Mouse (Mus musculus) lung, adult 18-20 months (tissue): ENCODE results near the gene Mkrn3.

Experiments
- DNase-seq, 2 experiments: peaks; one replicate each; pipeline ENCODE4 v3.0.0; 2022; ENCODE audit warnings: mixed read lengths in 2 of 2

Gene Mkrn3

GRCm38 (mm10) chr7:62377313-62377712 is 42.6 kb downstream of the Mkrn3 start:
- no peak for DNase-seq

- DNase-seq = no peak
Measured at GRCm38 (mm10) chr7:62376510-62377304, 43.2 kb downstream of the Mkrn3 start, which contains the start of gene Magel2. Gene Magel2 (plus strand): TSS chr7:62377010.

GRCm38 (mm10) chr7:62375658-62376057 is 44.3 kb downstream of the Mkrn3 start:
- DNase-seq = no peak
